Mouse (Mus musculus): Measurements from ENCODE around the gene Epb41l4b. TPM values are rescaled to one million over a fixed set of nuclear protein-coding genes. Genes with fewer than 3 reads are reported as not detected.
A peak's percentile ranks its signal among the peaks of the same experiment; 100 is the strongest.

The Epb41l4b gene
- total and polyA plus RNA-seq, 3 experiments = 0.93 to 4.9 (median 2.0) TPM

GRCm38 (mm10) chr4:57023527-57023926 is 119.7 kb downstream of the Epb41l4b start:
- H3K27me3 ChIP-seq (replicated peaks) = no peaks in the 10 kb centered on the region
- DNase-seq (ENCODE audit: extremely low read depth) = peak; percentile 32
- in situ Hi-C loops (cut with MboI; ENCODE audit: low pct_ligation_motif_present, low pct_unique_long_range_greater_than_20kb, low sequenced_read_pairs) = no loop called here

DNA sequence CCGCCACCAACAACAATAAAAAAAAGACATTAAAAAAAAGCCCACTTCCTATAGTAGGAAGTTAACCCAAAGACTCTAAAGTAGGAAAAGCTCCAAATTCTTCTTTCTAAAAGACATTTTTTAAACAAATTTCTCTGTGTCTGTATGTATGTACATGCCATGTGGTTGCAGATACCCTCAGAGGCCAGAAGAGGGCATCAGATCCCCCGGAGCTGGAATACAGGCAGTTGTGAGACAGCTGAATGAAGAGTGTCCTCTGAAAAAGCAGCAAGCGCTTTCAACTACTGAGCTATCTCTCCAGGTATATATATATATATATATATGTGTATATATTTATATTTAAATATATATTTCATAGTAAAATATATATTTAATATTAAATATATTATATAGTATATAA is 121.9 kb downstream of the Epb41l4b start:
- DNase-seq (ENCODE audit: extremely low read depth) = peak; percentile 39
- TF ChIP-seq MAX (IDR thresholded peaks at IDR 0.05; ENCODE audit: low read length) (no peak), MEF2A (IDR thresholded peaks at IDR 0.05; ENCODE audit: borderline replicate concordance, low read depth, low read length) (no peak), E2F4 (IDR thresholded peaks at IDR 0.05; ENCODE audit: insufficient replicate concordance, low read depth, low read length) (no peak), BHLHE40 (IDR thresholded peaks at IDR 0.05; ENCODE audit: low read depth, low read length) (no peak), SMC3 (IDR thresholded peaks at IDR 0.05; ENCODE audit: low read depth, low read length) (peak; percentile 26), USF1 (IDR thresholded peaks at IDR 0.05; ENCODE audit: low read depth, low read length) (no peak), SIN3A (IDR thresholded peaks at IDR 0.05; ENCODE audit: low read length) (no peak), NRF1 (IDR thresholded peaks at IDR 0.05; ENCODE audit: low read depth, low read length) (no peak), CHD2 (IDR thresholded peaks at IDR 0.05; ENCODE audit: low read length) (no peak), ZNF384 (IDR thresholded peaks at IDR 0.05; ENCODE audit: low read depth, low read length) (no peak), MYC (IDR thresholded peaks at IDR 0.05; ENCODE audit: low read depth, low read length) (0 out of 2 replicates have a peak, but pooled peaks have one; percentile 38), JUN (IDR thresholded peaks at IDR 0.05; ENCODE audit: insufficient read depth, low read depth, low read length) (no peak), UBTF (IDR thresholded peaks at IDR 0.05; ENCODE audit: low read depth, low read length) (no peak), CTCF (conservative IDR thresholded peaks at IDR 0.05 in 1 of 2, IDR thresholded peaks at IDR 0.05 in 1 of 2; ENCODE audit: low read depth in 2 of 2, low read length in 2 of 2) (peak; percentile 19 to 48; a peak in 3 of 4 replicates), ZC3H11A (IDR thresholded peaks at IDR 0.05; ENCODE audit: low read depth, low read length) (no peak), GABPA (IDR thresholded peaks at IDR 0.05; ENCODE audit: insufficient replicate concordance, low read depth, low read length) (no peak)
- in situ Hi-C loops (cut with MboI; ENCODE audit: low pct_ligation_motif_present, low pct_unique_long_range_greater_than_20kb, low sequenced_read_pairs) = no loop called here

More at GRCm38 (mm10) chr4:57023527-57023926, 119.7 kb downstream of the Epb41l4b start:
- Histone ChIP-seq H3K36me3 (replicated peaks in 1 of 2; ENCODE audit: control insufficient read depth in 1 of 2, insufficient read depth in 1 of 2, low read length in 1 of 2) (no peaks in the 10 kb centered on the region), H3K4me2 (ENCODE audit: insufficient read depth, low read depth, poor library complexity, severe bottlenecking) (no peak overlapping the region), H3K9ac (ENCODE audit: insufficient read depth, low read depth) (no peak overlapping the region), H3K27ac (ENCODE audit: insufficient read depth, low read depth) (no peak overlapping the region), H3K79me2 (replicated peaks; ENCODE audit: control insufficient read depth, extremely low read depth, insufficient read depth, poor library complexity, severe bottlenecking) (no peaks in the 10 kb centered on the region), H3K9me3 (replicated peaks; ENCODE audit: low read length) (no peaks in the 10 kb centered on the region), H3K4me3 (replicated peaks in 1 of 3; ENCODE audit: low read depth in 2 of 3, low read length in 2 of 3, poor library complexity in 1 of 3) (no peak overlapping the region), H3K4me1 (ENCODE audit: control insufficient read depth in 1 of 2, insufficient read depth in 2 of 2) (peaks cover 4 to 41% of the 10 kb centered on the region in 2 experiments)
- TF ChIP-seq JUN (IDR thresholded peaks at IDR 0.05; ENCODE audit: insufficient read depth, low read depth, low read length) (no peak), MXI1 (IDR thresholded peaks at IDR 0.05; ENCODE audit: low read depth, low read length) (no peak), USF1 (IDR thresholded peaks at IDR 0.05; ENCODE audit: low read depth, low read length) (no peak), ETS1 (conservative IDR thresholded peaks at IDR 0.05; ENCODE audit: low read depth, low read length) (no peak), RAD21 (IDR thresholded peaks at IDR 0.05; ENCODE audit: low read depth, low read length) (no peak), E2F4 (IDR thresholded peaks at IDR 0.05; ENCODE audit: insufficient replicate concordance, low read depth, low read length) (no peak), ZMIZ1 (IDR thresholded peaks at IDR 0.05; ENCODE audit: low read depth, low read length) (no peak), BHLHE40 (IDR thresholded peaks at IDR 0.05; ENCODE audit: low read depth, low read length) (no peak), ZKSCAN1 (IDR thresholded peaks at IDR 0.05; ENCODE audit: borderline replicate concordance, low read depth, low read length) (no peak)
- dilution Hi-C loops (cut with MboI; ENCODE audit: extremely low pct_ligation_motif_present, extremely low pct_unique_long_range_greater_than_20kb, low sequenced_read_pairs) = no loop called here

More for the DNA sequence above, 121.9 kb downstream of the Epb41l4b start:
- Histone ChIP-seq H3K9ac (ENCODE audit: insufficient read depth, low read depth) (no peak overlapping the region), H3K79me2 (replicated peaks; ENCODE audit: control insufficient read depth, extremely low read depth, insufficient read depth, poor library complexity, severe bottlenecking) (no peaks in the 10 kb centered on the region), H3K9me3 (replicated peaks; ENCODE audit: low read length) (no peaks in the 10 kb centered on the region), H3K27me3 (replicated peaks) (peaks cover 3% of the 10 kb centered on the region), H3K4me2 (ENCODE audit: insufficient read depth, low read depth, poor library complexity, severe bottlenecking) (no peak overlapping the region), H3K4me3 (replicated peaks in 1 of 3; ENCODE audit: low read depth in 2 of 3, low read length in 2 of 3, poor library complexity in 1 of 3) (no peak overlapping the region), H3K27ac (ENCODE audit: insufficient read depth, low read depth) (no peak overlapping the region), H3K36me3 (replicated peaks in 1 of 2; ENCODE audit: control insufficient read depth in 1 of 2, insufficient read depth in 1 of 2, low read length in 1 of 2) (no peaks in the 10 kb centered on the region), H3K4me1 (ENCODE audit: control insufficient read depth in 1 of 2, insufficient read depth in 2 of 2) (peaks cover 4 to 26% of the 10 kb centered on the region in 2 experiments)
- dilution Hi-C loops (cut with MboI; ENCODE audit: extremely low pct_ligation_motif_present, extremely low pct_unique_long_range_greater_than_20kb, low sequenced_read_pairs) = no loop called here

All from CH12.LX (cell line).